Mouse (Mus musculus): ENCODE data around the gene Zfy1. TPM values are rescaled to one million over a fixed set of nuclear protein-coding genes. Genes with fewer than 3 reads are reported as not detected.
"Not testable (repeated sequence)": the region's sequence is repeated elsewhere in the genome, so short reads cannot be mapped to it uniquely, and the experiment has no call there.

Gene Zfy1
- not detected in 2 replicates for polyA plus RNA-seq (2015; fragmentation: Nextera tagmentation; extraction: Ambion mirVana)

GRCm38 (mm10) chrY:797309-797708 is at the start of gene Zfy1:
Zfy1 (minus strand) TSS chrY:797409.
- DNase-seq (ENCODE audit: low spot score) = not testable (repeated sequence)

- DNase-seq (ENCODE audit: low spot score) = no peak
These were observed 21.2 kb upstream of the Zfy1 start, which contains the start of gene Uba1y for GRCm38 (mm10) chrY:818396-818795. Uba1y (plus strand) TSS chrY:818649.

- DNase-seq (ENCODE audit: low spot score) = no peak
These were observed 11.9 kb upstream of the Zfy1 start for GRCm38 (mm10) chrY:808991-809661.

Other genes starting within 250 kb of the Zfy1 start
- gene Uba1y, start 21.2 kb upstream of the Zfy1 start, polyA plus RNA-seq (2015; fragmentation: Nextera tagmentation; extraction: Ambion mirVana) = not detected in 2 replicates
- not detected in 2 replicates for gene Kdm5d, start 100.4 kb upstream of the Zfy1 start, polyA plus RNA-seq (2015; fragmentation: Nextera tagmentation; extraction: Ambion mirVana)
- gene Eif2s3y, start 213.1 kb upstream of the Zfy1 start, polyA plus RNA-seq (2015; fragmentation: Nextera tagmentation; extraction: Ambion mirVana) = not detected in 2 replicates